Mouse (Mus musculus) ES-Bruce4 (cell line): ENCODE data around the gene Hao2.
A peak's percentile ranks its signal among the peaks of the same experiment; 100 is the strongest.

Experiments used
- CTCF ChIP-seq: IDR thresholded peaks from one replicate; pipeline ENCODE4 v1.8.1; 2011; ENCODE audit warnings: low read depth, low read length
- EP300 ChIP-seq: IDR thresholded peaks from 2 replicates; pipeline ENCODE4 v1.6.1; 2011; ENCODE audit warnings: low read depth, low read length; ENCODE audit not compliant: insufficient read depth
- POLR2A ChIP-seq: IDR thresholded peaks from one replicate; pipeline ENCODE4 v1.8.1; 2011; ENCODE audit warnings: low read length; ENCODE audit not compliant: insufficient read depth

GRCm38 (mm10) chr3:98895071-98895601, 2.1 kb upstream of the Hao2 start:
- TF ChIP-seq POLR2A (no peak), CTCF (peak; percentile 3), EP300 (no peak)
